Mouse (Mus musculus) right cerebral cortex, adult 18-20 months (tissue): Measurements from ENCODE around the gene Ihh.
A peak's percentile ranks its signal among the peaks of the same experiment; 100 is the strongest.

ENCODE experiments used
- DNase-seq: peaks from one replicate; pipeline ENCODE4 v3.0.0; 2022; ENCODE audit warnings: mixed read lengths

The Ihh gene

DNA sequence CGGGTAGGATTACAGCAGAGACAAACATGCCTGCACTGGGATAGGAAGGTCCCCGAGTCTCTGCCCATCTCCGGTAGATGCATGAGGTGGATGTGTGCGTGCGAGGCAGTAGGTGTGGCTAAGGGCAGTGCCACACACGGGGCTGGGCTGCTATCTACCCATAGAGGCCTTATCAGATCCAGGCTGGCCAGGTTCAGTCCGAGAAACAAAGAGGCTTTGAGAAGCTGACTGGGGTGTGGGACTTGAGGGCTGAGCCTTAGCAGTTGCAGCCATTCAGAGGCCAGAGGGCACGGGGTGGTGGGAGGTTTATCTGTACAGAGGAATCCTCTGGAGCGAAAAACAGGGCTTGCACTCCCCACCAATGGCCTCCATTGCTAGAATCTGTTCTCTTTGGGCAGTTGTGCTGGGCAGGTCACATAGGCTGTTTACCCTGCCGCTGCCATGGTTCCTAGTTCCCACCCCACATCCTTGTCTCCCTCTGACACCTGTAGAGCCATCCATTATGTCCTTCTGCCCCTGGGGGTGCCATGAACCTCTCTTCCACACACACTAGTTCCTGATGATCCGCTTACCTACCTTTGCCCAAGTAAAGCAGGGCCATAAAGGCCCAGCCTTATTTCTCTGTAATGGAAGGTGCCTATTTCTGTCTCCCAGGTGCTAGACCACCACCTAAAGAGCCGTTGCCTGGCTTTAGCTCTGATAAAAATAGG is 9.7 kb downstream of the Ihh start:
- DNase-seq, result no peak

DNA sequence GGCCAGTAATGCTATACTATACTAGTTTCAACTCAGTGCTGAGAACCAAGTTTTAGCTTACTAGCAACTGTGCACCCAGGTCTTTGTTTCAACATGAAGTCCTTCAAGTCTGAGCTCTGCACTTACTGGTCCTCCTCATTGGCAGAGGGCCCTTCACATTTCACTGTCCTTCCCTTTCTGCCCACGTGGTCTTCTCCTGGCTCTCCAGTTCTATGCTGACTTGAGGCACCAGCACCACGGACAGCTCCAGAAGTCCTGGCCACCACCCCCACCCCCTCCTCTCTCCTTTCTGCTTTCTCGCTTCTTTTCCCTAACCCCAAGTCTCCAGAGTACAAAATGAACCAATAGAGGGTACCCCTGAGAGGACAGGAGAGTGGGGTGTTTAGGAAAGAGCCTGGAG is 11.7 kb downstream of the Ihh start:
- no peak for DNase-seq

DNA sequence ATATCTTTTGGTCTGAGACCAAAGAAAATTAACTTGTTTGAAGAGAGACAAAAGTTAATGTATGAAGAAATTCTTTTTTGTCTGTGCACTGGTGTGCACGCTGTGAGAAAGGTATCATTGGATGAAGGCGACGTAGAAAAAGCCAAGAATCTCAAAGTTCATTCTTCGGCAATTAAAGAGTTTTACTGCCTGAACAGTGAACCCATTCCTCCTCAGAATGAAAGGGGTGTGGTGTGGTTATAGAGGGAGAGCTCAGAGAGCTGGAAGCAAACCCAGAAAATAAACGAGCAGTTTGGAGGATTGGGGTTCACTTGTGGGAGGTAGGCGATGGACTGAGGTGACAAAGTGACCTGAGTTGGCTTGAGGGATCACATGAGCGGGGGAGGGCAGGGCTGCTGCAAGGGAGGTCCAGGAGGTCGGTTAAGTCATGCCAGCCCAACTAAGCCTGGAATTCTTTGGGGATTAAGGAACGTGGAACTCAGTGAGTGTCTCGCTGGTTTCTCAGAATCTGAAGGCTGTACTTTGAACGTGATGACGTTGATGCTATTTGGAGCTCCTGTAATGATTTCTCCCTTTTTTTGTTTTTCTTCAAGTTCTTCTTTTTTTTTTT is 15.1 kb downstream of the Ihh start:
- DNase-seq, result no peak

DNA sequence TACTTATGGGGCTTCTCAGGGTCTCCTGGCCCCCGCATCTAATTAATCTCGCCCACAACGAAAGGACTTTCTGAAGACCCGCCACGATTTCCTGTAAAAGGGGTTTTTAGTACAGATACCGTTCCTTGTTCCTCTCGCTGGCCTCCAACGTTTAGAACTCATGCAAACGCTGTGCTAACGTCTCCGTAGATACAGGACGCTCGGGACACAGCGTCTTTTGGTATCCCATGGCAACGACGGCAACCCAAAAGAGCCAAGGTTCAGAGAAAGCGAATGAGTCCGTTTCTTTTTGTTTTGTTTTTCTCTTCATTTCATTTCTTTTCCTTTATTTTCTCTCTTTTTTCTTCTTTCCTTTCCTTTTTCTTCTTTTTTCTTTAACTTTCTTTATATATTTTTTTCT is 16.1 kb downstream of the Ihh start, which contains the start of gene Cfap65:
Gene Cfap65 (minus strand): TSS at position 198 of the 400 bp plus-strand sequence.
- DNase-seq, result peak; percentile 80

DNA sequence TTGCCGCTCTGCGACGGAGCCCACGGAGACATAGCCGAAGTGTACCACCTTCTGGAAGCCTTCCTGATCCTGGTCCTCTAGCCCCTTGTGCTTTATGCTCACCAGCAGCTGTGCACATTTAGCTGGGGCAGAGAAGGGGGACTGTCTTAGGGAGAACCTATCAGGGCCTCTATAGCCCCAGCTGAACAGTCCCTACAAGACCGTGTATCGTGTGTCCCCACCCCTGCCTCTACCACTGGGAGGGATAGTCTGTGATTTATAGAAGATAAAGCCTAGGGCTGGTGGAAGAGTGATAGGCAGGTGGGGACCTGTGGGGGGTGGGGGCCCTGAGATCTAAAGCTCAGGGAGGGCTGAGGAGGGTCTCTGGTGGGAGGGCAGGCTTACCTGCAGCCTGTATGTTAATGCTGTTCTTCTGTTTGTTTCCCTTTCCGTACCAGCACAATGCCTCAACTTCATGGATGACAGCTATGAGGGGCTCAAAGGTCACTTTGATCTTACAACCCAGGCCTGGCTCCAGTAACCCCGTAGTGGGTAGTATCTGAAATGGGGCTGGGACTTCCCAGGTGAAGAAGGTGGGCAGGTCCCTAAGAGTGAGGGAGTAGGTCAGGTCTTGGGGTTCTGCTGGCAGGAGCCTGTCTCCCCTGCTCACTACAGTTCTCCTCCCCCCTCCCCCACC is 23.7 kb downstream of the Ihh start:
- DNase-seq, result no peak

DNA sequence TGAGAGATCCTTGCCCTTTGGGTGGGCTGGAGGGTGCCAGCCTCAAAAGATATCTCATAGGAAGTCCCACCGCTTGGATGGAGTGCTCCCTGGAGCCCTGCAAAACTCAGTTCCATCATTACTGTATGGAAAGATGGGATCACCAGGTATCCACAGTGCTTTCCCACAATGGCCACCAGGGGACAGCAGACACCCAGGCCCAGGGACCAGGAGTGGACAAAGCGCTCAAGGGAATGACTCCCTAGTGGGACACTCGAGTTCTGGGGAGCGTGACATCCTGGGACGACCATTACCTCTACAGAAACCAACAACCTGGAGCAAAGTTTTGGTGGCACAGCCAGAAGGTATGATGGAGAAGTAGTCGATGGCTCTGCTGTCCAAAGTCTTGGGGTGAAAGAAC is 24.8 kb downstream of the Ihh start:
- DNase-seq, result peak; percentile 34

DNA sequence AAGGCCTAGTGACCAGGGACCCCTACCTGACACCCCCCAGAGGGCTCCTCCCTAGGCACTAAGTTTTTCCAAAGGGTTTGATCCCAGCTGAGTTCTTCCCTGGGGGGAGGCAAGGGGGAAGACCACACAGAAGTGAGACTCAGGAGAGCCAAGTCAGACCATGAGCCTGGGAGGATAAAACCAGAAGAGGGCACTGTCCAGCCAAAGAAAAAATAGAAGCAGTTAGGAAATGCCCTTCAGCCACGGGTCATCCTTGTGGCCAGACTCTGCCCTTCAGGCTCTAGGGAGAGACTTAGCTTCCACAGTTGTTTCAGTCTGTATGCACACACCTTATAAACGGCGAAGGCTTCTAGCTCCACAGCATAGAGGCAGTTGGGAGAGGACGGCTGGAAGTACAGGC is 27.0 kb downstream of the Ihh start:
- no peak for DNase-seq

DNA sequence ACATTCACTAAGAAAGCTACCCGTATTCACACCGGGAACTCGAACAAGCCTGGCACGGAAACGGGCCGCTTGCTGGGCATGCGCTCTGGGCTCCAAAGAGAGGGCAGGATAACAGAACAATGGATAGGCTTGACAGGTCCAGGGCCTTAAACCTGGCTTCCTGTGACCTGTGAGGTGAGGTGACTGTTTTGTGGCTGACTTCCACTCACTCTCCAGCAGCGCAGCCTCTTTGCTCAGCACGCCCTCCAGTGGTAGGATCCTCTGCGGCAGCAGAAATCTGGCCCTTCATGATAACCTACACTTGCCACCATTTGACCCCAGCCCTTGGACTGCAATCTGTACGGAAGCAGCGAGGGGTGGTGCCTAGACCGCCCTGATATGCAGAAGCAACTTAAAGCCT is 35.8 kb downstream of the Ihh start:
- no peak for DNase-seq

DNA sequence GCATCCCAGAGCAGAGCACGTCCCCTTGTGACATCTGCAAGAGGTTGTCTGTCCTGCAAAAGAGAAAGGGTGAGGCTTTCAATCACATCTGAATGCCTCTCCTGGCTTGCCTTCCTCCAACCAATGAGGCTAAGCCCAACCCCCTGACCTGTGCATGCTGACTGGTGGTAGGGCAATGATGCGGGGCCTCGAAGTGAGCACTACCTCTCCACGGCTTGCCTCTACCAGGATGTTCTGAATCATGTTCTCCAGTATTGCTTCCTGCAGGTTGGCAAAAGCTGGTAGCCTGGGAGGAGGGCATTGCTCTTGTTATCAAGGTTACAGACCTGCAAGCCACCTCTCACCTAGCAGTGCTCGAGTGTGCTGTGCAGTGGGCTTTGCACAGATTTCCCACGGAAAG is 49.3 kb downstream of the Ihh start:
- DNase-seq, result no peak

DNA sequence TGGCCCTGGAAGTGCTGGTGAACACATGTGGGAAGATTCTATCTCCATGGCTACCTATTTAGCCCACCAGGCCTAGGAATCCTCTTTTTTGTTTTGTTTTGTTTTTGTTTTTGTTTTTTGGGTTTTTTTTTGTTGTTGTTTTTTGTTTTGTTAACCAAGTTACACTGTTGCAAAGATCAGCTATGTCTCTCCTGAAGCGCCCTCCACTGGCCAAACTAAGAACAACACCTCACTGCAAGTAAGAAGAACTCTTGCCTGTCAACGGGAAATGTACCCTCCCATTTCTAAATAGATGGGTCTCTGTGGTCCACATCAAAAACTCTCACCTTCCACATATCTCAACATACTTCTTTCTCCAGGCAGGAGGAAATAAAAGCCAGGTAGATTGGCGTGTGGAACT is 49.8 kb downstream of the Ihh start:
- peak; percentile 39 for DNase-seq

DNA sequence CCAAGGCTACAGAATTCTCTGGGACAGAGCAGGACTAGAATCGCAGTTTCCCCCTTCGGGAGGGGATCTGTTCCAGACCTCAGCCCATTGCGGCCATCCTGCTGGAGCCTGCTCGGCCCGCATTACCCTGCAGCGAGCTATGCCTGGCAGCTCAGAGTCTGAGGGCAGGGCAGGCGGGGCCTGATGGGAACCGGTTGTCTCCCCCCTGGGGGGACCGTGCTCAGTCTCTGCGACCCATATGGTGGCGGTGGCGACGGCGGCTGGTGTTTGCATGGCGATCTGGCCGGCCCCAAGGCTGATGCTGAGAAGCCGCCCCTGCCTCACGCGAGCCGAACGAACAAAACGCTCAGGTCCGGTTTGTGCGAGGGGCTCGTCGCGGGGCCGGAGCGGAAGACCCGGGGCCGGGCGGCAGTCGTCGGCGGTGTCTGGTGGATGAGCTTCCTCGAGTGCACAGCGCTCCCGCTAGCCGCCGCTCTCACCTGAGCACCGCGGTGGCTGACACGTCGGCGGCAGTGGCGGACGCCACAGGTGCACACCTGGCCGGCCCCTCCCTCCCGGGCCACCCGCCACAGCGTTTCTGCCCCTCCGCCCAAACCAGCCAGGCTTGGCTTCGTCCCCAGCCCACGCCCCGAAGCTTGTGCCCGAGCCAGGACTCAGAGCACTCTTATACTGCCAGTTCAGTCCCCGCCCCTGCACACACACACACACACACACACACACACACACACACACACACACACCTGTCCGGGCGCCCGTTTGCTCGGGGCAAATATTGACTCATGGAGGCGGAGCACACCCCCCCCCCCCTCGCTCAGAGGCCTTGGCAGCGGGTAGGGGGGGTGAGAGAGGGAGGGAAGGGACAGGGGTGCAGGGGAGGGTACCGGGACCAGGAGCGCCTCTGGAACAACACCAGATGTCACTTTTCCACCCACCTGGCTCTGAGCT is 50.9 kb downstream of the Ihh start:
- DNase-seq, result no peak

DNA sequence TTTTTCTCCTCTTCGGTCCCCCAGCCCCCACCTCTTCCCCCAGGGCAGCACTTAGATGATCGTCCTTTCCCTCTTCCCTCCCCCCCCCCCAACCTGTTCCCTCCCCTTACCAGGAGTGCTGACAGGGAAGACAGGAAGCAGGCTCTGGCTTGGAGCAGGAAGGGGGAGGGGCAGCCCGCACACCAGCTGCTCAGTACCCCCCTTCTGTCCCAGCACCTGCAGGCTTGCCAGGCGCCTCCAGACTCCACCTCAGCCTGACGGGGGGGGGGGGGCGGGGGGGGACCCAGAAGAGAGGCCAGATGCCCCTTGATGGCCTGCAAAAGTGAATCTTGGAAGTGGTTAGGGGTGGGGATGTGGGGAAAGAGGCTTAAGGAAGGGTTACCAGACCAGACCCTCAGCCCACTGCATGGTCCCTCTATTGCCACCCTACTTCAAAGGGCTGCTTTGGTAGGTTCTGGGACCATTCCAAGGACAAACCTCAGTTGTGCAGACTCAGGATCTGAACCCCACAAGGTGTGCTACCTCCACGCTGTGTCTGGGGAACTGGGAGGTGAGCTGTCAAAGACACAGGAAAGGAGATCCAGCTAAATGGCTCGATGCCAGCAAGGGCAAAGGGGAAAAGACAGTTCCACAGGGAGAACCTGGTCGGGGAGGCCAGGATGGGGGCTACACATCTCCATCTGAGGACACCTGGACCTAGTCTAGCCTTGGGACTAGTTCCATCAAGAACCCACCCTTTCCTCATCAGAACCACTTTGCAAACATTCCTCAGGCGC is 52.6 kb downstream of the Ihh start:
- no peak for DNase-seq

DNA sequence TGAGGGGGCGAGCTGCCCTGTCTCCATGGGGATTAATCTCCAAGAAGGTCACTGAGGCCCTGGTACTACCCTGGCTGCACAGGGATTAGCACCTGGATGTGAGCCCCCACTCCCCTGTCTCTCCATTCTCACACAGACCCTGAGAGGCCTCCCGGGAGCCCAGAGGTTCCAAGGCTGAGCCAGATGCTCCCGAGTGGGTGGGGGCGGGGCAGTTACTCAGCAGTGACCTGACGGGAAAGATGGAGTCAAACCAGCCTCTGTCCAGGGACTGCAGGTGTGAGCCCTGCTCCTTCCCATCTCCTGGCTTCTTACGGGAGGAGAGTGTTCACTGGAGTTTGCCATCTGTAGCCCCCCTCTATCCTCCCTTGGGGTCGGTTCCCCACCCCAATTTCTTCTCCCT is 53.5 kb downstream of the Ihh start:
- no peak for DNase-seq
